Mouse (Mus musculus): ENCODE measurements around the gene Txk. TPM values are rescaled to one million over a fixed set of nuclear protein-coding genes. Genes with fewer than 3 reads are reported as not detected.

Gene Txk
- polyA plus RNA-seq, 1 experiment from 2014 or later, result 0.34 TPM

- H3K27ac ChIP-seq (ENCODE audit: low read length), result peak overlapping the region; percentile 28
- WGBS, result 7% methylated on average over 18 of the region's 18 CpGs
- H3K9ac ChIP-seq (ENCODE audit: low read length), result peak overlapping the region; percentile 67
These were observed 104.5 kb downstream of the Txk start for GRCm38 (mm10) chr5:72647958-72648595.

GRCm38 (mm10) chr5:72647418-72647907, 105.1 kb downstream of the Txk start, which contains the start of gene Nipal1:
TSS of gene Nipal1 (plus strand) at chr5:72647795.
- H3K4me2 ChIP-seq (ENCODE audit: low read depth, low read length), result peak within 1 kb of the TSS; percentile 61
- WGBS, result 1% methylated on average over 25 of the region's 25 CpGs

More at GRCm38 (mm10) chr5:72647958-72648595, 104.5 kb downstream of the Txk start:
- Histone ChIP-seq H3K4me1 (ENCODE audit: control insufficient read depth, insufficient read depth, low read length) (peaks cover 5% of the 10 kb centered on the region; the same call in 1 of the 2 replicates), H3K27me3 (ENCODE audit: control insufficient read depth, insufficient read depth, low read length) (0 out of 2 replicates have a peak, but pooled peaks cover 3% of the 10 kb centered on the region), H3K9me3 (replicated peaks; ENCODE audit: control insufficient read depth, low read length) (no peaks in the 10 kb centered on the region), H3K36me3 (ENCODE audit: control insufficient read depth, insufficient read depth, low read length) (no peaks in the 10 kb centered on the region), H3K4me2 (ENCODE audit: low read depth, low read length) (peak overlapping the region; percentile 61), H3K4me3 (replicated peaks; ENCODE audit: low read length) (peak overlapping the region; percentile 55)
- ATAC-seq (ENCODE audit: insufficient read depth, low FRiP score), result peak; percentile 34; the same call in 1 of the 2 replicates

GRCm38 (mm10) chr5:72646996-72647395, 105.6 kb downstream of the Txk start:
- Histone ChIP-seq H3K9ac (ENCODE audit: low read length) (peak overlapping the region; percentile 41; the same call in 1 of the 2 replicates), H3K4me3 (replicated peaks; ENCODE audit: low read length) (peak overlapping the region; percentile 55), H3K36me3 (ENCODE audit: control insufficient read depth, insufficient read depth, low read length) (no peaks in the 10 kb centered on the region), H3K4me1 (ENCODE audit: control insufficient read depth, insufficient read depth, low read length) (peaks cover 5% of the 10 kb centered on the region; the same call in 1 of the 2 replicates), H3K9me3 (replicated peaks; ENCODE audit: control insufficient read depth, low read length) (no peaks in the 10 kb centered on the region), H3K27me3 (ENCODE audit: control insufficient read depth, insufficient read depth, low read length) (0 out of 2 replicates have a peak, but pooled peaks cover 3% of the 10 kb centered on the region), H3K27ac (ENCODE audit: low read length) (peak overlapping the region; percentile 30; the same call in 1 of the 2 replicates), H3K4me2 (ENCODE audit: low read depth, low read length) (peak overlapping the region; percentile 61)
- ATAC-seq (ENCODE audit: insufficient read depth, low FRiP score), result peak; percentile 31; the same call in 1 of the 2 replicates
- 25% methylated on average over 10 of the region's 10 CpGs for WGBS

More at GRCm38 (mm10) chr5:72647418-72647907, 105.1 kb downstream of the Txk start, which contains the start of gene Nipal1:
- Histone ChIP-seq H3K4me3 (replicated peaks; ENCODE audit: low read length) (peak within 1 kb of the TSS; percentile 55), H3K36me3 (ENCODE audit: control insufficient read depth, insufficient read depth, low read length) (no peaks in the 10 kb centered on the region), H3K9me3 (replicated peaks; ENCODE audit: control insufficient read depth, low read length) (no peaks in the 10 kb centered on the region), H3K27me3 (ENCODE audit: control insufficient read depth, insufficient read depth, low read length) (0 out of 2 replicates have a peak, but pooled peaks cover 3% of the 10 kb centered on the region), H3K4me1 (ENCODE audit: control insufficient read depth, insufficient read depth, low read length) (peaks cover 5% of the 10 kb centered on the region; the same call in 1 of the 2 replicates), H3K9ac (ENCODE audit: low read length) (peak within 1 kb of the TSS; percentile 67), H3K27ac (ENCODE audit: low read length) (peak within 1 kb of the TSS; percentile 30)
- ATAC-seq (ENCODE audit: insufficient read depth, low FRiP score), result peak; percentile 92

- Histone ChIP-seq H3K36me3 (ENCODE audit: control insufficient read depth, insufficient read depth, low read length) (no peaks in the 10 kb centered on the region), H3K27ac (ENCODE audit: low read length) (no peak overlapping the region), H3K4me1 (ENCODE audit: control insufficient read depth, insufficient read depth, low read length) (peaks cover 5% of the 10 kb centered on the region; the same call in 1 of the 2 replicates), H3K27me3 (ENCODE audit: control insufficient read depth, insufficient read depth, low read length) (0 out of 2 replicates have a peak, but pooled peaks cover 3% of the 10 kb centered on the region), H3K9me3 (replicated peaks; ENCODE audit: control insufficient read depth, low read length) (no peaks in the 10 kb centered on the region), H3K4me2 (ENCODE audit: low read depth, low read length) (no peak overlapping the region), H3K4me3 (replicated peaks; ENCODE audit: low read length) (no peak overlapping the region), H3K9ac (ENCODE audit: low read length) (no peak overlapping the region)
- ATAC-seq (ENCODE audit: insufficient read depth, low FRiP score), result no peak
- WGBS, result 39% methylated on average over 10 of the region's 10 CpGs
These were observed 106.4 kb downstream of the Txk start for GRCm38 (mm10) chr5:72646131-72646530.

Other genes with a start within 250 kb of the Txk start
- gene Corin, start 248.3 kb downstream of the Txk start, polyA plus RNA-seq (2015; fragmentation: Nextera tagmentation; extraction: Ambion mirVana), result 1.9 and 3.5 TPM in 2 replicates
- 13.9 and 14.6 TPM in 2 replicates for gene Nfxl1, start 193.1 kb downstream of the Txk start, polyA plus RNA-seq (2015; fragmentation: Nextera tagmentation; extraction: Ambion mirVana)
- 0.09 TPM in 1 of 2 replicates, not detected in the other for gene Zar1, start 171.5 kb downstream of the Txk start, polyA plus RNA-seq (2015; fragmentation: Nextera tagmentation; extraction: Ambion mirVana)
- 0.27 and 0.54 TPM in 2 replicates for gene Gm5868, start 165.2 kb downstream of the Txk start, polyA plus RNA-seq (2015; fragmentation: Nextera tagmentation; extraction: Ambion mirVana)
- gene Cnga1, start 108.5 kb downstream of the Txk start, polyA plus RNA-seq (2015; fragmentation: Nextera tagmentation; extraction: Ambion mirVana), result not detected in 2 replicates
- 21.3 and 28.1 TPM in 2 replicates for gene Nipal1, start 105.0 kb downstream of the Txk start, polyA plus RNA-seq (2015; fragmentation: Nextera tagmentation; extraction: Ambion mirVana)
- 12.5 and 13.0 TPM in 2 replicates for gene Tec, start 115.7 kb upstream of the Txk start, polyA plus RNA-seq (2015; fragmentation: Nextera tagmentation; extraction: Ambion mirVana)
- gene Slain2, start 161.5 kb upstream of the Txk start, polyA plus RNA-seq (2015; fragmentation: Nextera tagmentation; extraction: Ambion mirVana), result 9.3 and 11.6 TPM in 2 replicates
- not detected in 2 replicates for gene Gm10135, start 221.9 kb upstream of the Txk start, polyA plus RNA-seq (2015; fragmentation: Nextera tagmentation; extraction: Ambion mirVana)

Data from stomach, embryonic 16.5 days (tissue).